Mouse (Mus musculus): ENCODE results near the gene Nt5c1a. TPM values are rescaled to one million over a fixed set of nuclear protein-coding genes. Genes with fewer than 3 reads are reported as not detected.

Nt5c1a gene
- polyA plus RNA-seq (2012; fragmentation: generic; extraction: Trizol): not detected

GRCm38 (mm10) chr4:123201186-123202093 is at the start of gene Nt5c1a:
Gene Nt5c1a (plus strand): TSS chr4:123201504.

GRCm38 (mm10) chr4:123182328-123183238 is 18.7 kb upstream of the Nt5c1a start, which contains the start of gene Hpcal4:
Gene Hpcal4 (plus strand): TSS chr4:123183227.

GRCm38 (mm10) chr4:123233492-123234084 is 32.3 kb downstream of the Nt5c1a start, which contains the start of gene Heyl:
Gene Heyl (plus strand): TSS chr4:123233556.

GRCm38 (mm10) chr4:123261721-123262401 is 60.6 kb downstream of the Nt5c1a start, which contains the start of gene Pabpc4:
Gene Pabpc4 (plus strand): TSS chr4:123262351.

Other genes starting within 250 kb of the Nt5c1a start
- under 1 TPM in 1 of 2 experiments, not detected in 1; 0.02 TPM for gene Mfsd2a, start 240.3 kb upstream of the Nt5c1a start, polyA plus RNA-seq (2012; fragmentation: generic; extraction: Trizol)
- gene Mycl, start 205.9 kb upstream of the Nt5c1a start, polyA plus RNA-seq (2012; fragmentation: generic; extraction: Trizol): under 1 TPM; 0.17 to 0.43 TPM
- 1 to 10 TPM; 1.3 to 7.9 TPM for gene Trit1, start 184.9 kb upstream of the Nt5c1a start, polyA plus RNA-seq (2012; fragmentation: generic; extraction: Trizol)
- gene Bmp8b, start 96.3 kb upstream of the Nt5c1a start, polyA plus RNA-seq (2012; fragmentation: generic; extraction: Trizol): under 1 TPM in 1 of 2 experiments, not detected in 1; 0.02 TPM
- not detected for gene Oxct2b, start 85.2 kb upstream of the Nt5c1a start, polyA plus RNA-seq (2012; fragmentation: generic; extraction: Trizol)
- gene Ppie, start 61.6 kb upstream of the Nt5c1a start, polyA plus RNA-seq (2012; fragmentation: generic; extraction: Trizol): 10 to 100 TPM; 54.0 to 69.1 TPM
- gene Hpcal4, start 18.3 kb upstream of the Nt5c1a start, polyA plus RNA-seq (2012; fragmentation: generic; extraction: Trizol): not detected
- gene Heyl, start 32.1 kb downstream of the Nt5c1a start, polyA plus RNA-seq (2012; fragmentation: generic; extraction: Trizol): under 1 TPM in 1 of 2 experiments, not detected in 1; 0.01 TPM
- gene Pabpc4, start 60.8 kb downstream of the Nt5c1a start, polyA plus RNA-seq (2012; fragmentation: generic; extraction: Trizol): 100 to 1,000 TPM in 1 of 2 experiments, 10 to 100 TPM in 1; 87.7 to 112 TPM
- gene Oxct2a, start 122.1 kb downstream of the Nt5c1a start, polyA plus RNA-seq (2012; fragmentation: generic; extraction: Trizol): not detected
- gene Bmp8a, start 141.7 kb downstream of the Nt5c1a start, polyA plus RNA-seq (2012; fragmentation: generic; extraction: Trizol): not detected